Mouse (Mus musculus): ENCODE results near the gene Ophn1.

Gene Ophn1

GRCm38 (mm10) chrX:98890406-98891116 lies at the start of gene Ophn1:
Gene Ophn1 (minus strand): TSS chrX:98891025.
- no peak for DNase-seq (ENCODE audit: low spot score)

- DNase-seq (ENCODE audit: low spot score), result peak; percentile 88
Measured at GRCm38 (mm10) chrX:98937555-98938294, 46.9 kb upstream of the Ophn1 start.

- DNase-seq (ENCODE audit: low spot score), result peak; percentile 75
Measured at GRCm38 (mm10) chrX:98936707-98937554, 46.1 kb upstream of the Ophn1 start.

GRCm38 (mm10) chrX:98936101-98936500 lies 45.3 kb upstream of the Ophn1 start, which contains the start of gene Yipf6:
Gene Yipf6 (plus strand): TSS chrX:98936316.
- DNase-seq (ENCODE audit: low spot score), result no peak

GRCm38 (mm10) chrX:98919423-98919822 lies 28.6 kb upstream of the Ophn1 start:
- peak; percentile 29 for DNase-seq (ENCODE audit: low spot score)

- peak; percentile 32 for DNase-seq (ENCODE audit: low spot score)
Measured at GRCm38 (mm10) chrX:98908910-98909309, 18.1 kb upstream of the Ophn1 start.

GRCm38 (mm10) chrX:98904226-98904625 lies 13.4 kb upstream of the Ophn1 start:
- no peak for DNase-seq (ENCODE audit: low spot score)

- no peak for DNase-seq (ENCODE audit: low spot score)
Measured at GRCm38 (mm10) chrX:98898307-98898706, 7.5 kb upstream of the Ophn1 start.

GRCm38 (mm10) chrX:98890072-98890405 lies 786 bp downstream of the Ophn1 start:
- DNase-seq (ENCODE audit: low spot score), result no peak

GRCm38 (mm10) chrX:98881983-98882382 lies 8.8 kb downstream of the Ophn1 start:
- no peak for DNase-seq (ENCODE audit: low spot score)

GRCm38 (mm10) chrX:98881085-98881484 lies 9.7 kb downstream of the Ophn1 start:
- no peak for DNase-seq (ENCODE audit: low spot score)

- no peak for DNase-seq (ENCODE audit: low spot score)
Measured at GRCm38 (mm10) chrX:98880314-98880713, 10.5 kb downstream of the Ophn1 start.

- no peak for DNase-seq (ENCODE audit: low spot score)
Measured at GRCm38 (mm10) chrX:98875144-98875543, 15.7 kb downstream of the Ophn1 start.

GRCm38 (mm10) chrX:98874086-98874485 lies 16.7 kb downstream of the Ophn1 start:
- no peak for DNase-seq (ENCODE audit: low spot score)

GRCm38 (mm10) chrX:98872064-98872463 lies 18.8 kb downstream of the Ophn1 start:
- DNase-seq (ENCODE audit: low spot score), result no peak

GRCm38 (mm10) chrX:98870541-98870940 lies 20.3 kb downstream of the Ophn1 start:
- no peak for DNase-seq (ENCODE audit: low spot score)

- no peak for DNase-seq (ENCODE audit: low spot score)
Measured at GRCm38 (mm10) chrX:98869735-98870134, 21.1 kb downstream of the Ophn1 start.

- no peak for DNase-seq (ENCODE audit: low spot score)
Measured at GRCm38 (mm10) chrX:98869165-98869564, 21.7 kb downstream of the Ophn1 start.

- no peak for DNase-seq (ENCODE audit: low spot score)
Measured at GRCm38 (mm10) chrX:98860167-98860566, 30.7 kb downstream of the Ophn1 start.

- no peak for DNase-seq (ENCODE audit: low spot score)
Measured at GRCm38 (mm10) chrX:98856046-98856445, 34.8 kb downstream of the Ophn1 start.

GRCm38 (mm10) chrX:98850869-98851268 lies 40.0 kb downstream of the Ophn1 start:
- DNase-seq (ENCODE audit: low spot score), result no peak

GRCm38 (mm10) chrX:98841606-98842005 lies 49.2 kb downstream of the Ophn1 start:
- no peak for DNase-seq (ENCODE audit: low spot score)

GRCm38 (mm10) chrX:98835989-98836388 lies 54.8 kb downstream of the Ophn1 start:
- no peak for DNase-seq (ENCODE audit: low spot score)
